Mouse (Mus musculus) hindbrain, embryonic 11.5 days (tissue): ENCODE results near the gene Rac1. TPM values are rescaled to one million over a fixed set of nuclear protein-coding genes. Genes with fewer than 3 reads are reported as not detected.

ENCODE experiments used
- ATAC-seq: fragments of 200-750 bp; cut with Nextera tagmentation; 2 replicates; pipeline ENCODE4 v1.8.0; 2017; ENCODE audit warnings: mild to moderate bottlenecking, moderate TSS enrichment, moderate library complexity; ENCODE audit not compliant: low FRiP score
- DNase-seq: peaks from one replicate; pipeline ENCODE4 v3.0.0-alpha.2; 2015; ENCODE audit warnings: low spot score
- H3K27ac ChIP-seq: fragments of 300-500 bp; sonication (generic); 2 replicates; pipeline ENCODE4 v1.5.1; 2014; ENCODE audit warnings: mild to moderate bottlenecking, low read depth, low read length
- H3K27me3 ChIP-seq: fragments of 300-500 bp; sonication (generic); 2 replicates; pipeline ENCODE4 v1.6.1; 2014; ENCODE audit warnings: mild to moderate bottlenecking, low read length, moderate library complexity, mixed read lengths; ENCODE audit not compliant: control insufficient read depth, insufficient read depth
- H3K36me3 ChIP-seq: fragments of 300-500 bp; sonication (generic); 2 replicates; pipeline ENCODE4 v1.6.1; 2014; ENCODE audit warnings: mild to moderate bottlenecking, low read length, moderate library complexity, mixed read lengths; ENCODE audit not compliant: control insufficient read depth, insufficient read depth
- H3K4me1 ChIP-seq: fragments of 300-500 bp; sonication (generic); replicated peaks from 2 replicates; pipeline ENCODE4 v1.6.1; 2014; ENCODE audit warnings: low read length, mixed read lengths; ENCODE audit not compliant: control insufficient read depth, insufficient read depth
- H3K4me2 ChIP-seq: fragments of 300-500 bp; sonication (generic); replicated peaks from 2 replicates; pipeline ENCODE4 v1.6.1; 2014; ENCODE audit warnings: mild to moderate bottlenecking, low read depth, low read length
- H3K4me3 ChIP-seq: fragments of 300-500 bp; sonication (generic); 2 replicates; pipeline ENCODE4 v1.5.1; 2014; ENCODE audit warnings: low read depth, low read length
- H3K9ac ChIP-seq: fragments of 300-500 bp; sonication (generic); 2 replicates; pipeline ENCODE4 v1.6.1; 2014; ENCODE audit warnings: low read depth, low read length
- H3K9me3 ChIP-seq: fragments of 300-500 bp; sonication (generic); 2 replicates; pipeline ENCODE4 v1.6.1; 2016; ENCODE audit warnings: low read length; ENCODE audit not compliant: control insufficient read depth
- WGBS: fragments of 180-500 bp; shearing (Covaris S2); extraction: QIAGEN DNeasy Blood & Tissue Kit; methylation state at CpG from one replicate; pipeline ENCODE4 v1.1.7; 2014; 5-methylcytosine and 5-hydroxymethylcytosine counted together
- polyA plus RNA-seq: library from polyadenylated mRNA; unstranded; fragments of >200 nt; fragmentation: Nextera tagmentation; extraction: Ambion mirVana; gene quantifications from 2 replicates; pipeline ENCODE4 v1.2.1, GENCODE M21; 2014

Gene Rac1
- polyA plus RNA-seq, 1 experiment from 2014 or later, result 471 TPM

DNA sequence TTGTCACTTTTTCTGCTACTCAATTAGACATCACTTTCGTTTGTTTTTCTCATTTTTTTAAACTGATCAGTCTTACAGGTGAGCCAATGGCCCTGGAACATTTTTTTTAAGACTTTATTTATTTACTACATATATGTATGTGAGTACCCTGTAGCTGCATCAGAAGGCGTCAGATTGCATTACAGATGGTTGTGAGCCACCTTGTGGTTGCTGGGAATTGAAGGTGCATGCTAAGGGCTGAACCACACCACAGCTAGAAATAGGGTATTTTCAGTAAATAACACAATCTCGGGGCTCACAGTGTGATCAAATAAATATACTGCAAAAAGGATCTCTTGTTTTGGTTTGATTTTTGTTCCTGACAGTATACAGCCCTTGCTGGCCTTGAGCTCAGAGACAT lies 30.4 kb downstream of the Rac1 start:
- ATAC-seq (no peak), DNase-seq (no peak)
- no peaks in the 10 kb centered on the region for H3K27me3 ChIP-seq
- H3K4me1 ChIP-seq, result no peaks in the 10 kb centered on the region
- no peak overlapping the region for H3K9ac ChIP-seq
- 86% methylated on average over 3 of the region's 3 CpGs for WGBS
- H3K9me3 ChIP-seq, result no peaks in the 10 kb centered on the region
- no peak overlapping the region for H3K4me3 ChIP-seq
- 0 out of 2 replicates have a peak, but pooled peaks cover 3% of the 10 kb centered on the region for H3K36me3 ChIP-seq
- no peak overlapping the region for H3K27ac ChIP-seq
- H3K4me2 ChIP-seq, result no peak overlapping the region

- no peak for DNase-seq
- Histone ChIP-seq H3K27me3 (no peaks in the 10 kb centered on the region), H3K9me3 (no peaks in the 10 kb centered on the region), H3K4me2 (no peak overlapping the region), H3K27ac (no peak overlapping the region), H3K4me3 (no peak overlapping the region), H3K9ac (no peak overlapping the region), H3K36me3 (no peaks in the 10 kb centered on the region), H3K4me1 (no peaks in the 10 kb centered on the region)
- 91% methylated on average over 6 of the region's 6 CpGs for WGBS
- ATAC-seq, result no peak
These were observed 32.1 kb downstream of the Rac1 start for GRCm38 (mm10) chr5:143495708-143496107.

DNA sequence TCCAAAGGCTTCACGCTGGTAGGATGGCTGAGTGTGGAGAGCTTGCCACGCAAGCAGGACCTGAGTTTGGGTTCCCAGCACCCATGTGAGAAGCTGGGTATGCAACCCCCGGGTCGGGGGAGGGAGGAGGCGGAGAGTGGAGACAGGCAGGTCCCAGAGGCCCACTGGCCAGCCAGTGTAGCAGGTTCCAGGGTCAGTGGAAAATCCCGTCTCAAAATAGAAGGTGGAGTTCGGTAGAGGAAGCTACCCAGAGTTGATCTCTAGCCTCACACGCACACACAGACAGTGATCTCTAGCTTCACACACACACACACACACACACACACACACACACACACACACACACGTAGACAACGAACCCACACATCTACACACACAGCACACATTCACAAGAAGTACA lies 34.7 kb downstream of the Rac1 start:
- Histone ChIP-seq H3K36me3 (no peaks in the 10 kb centered on the region), H3K27ac (no peak overlapping the region), H3K4me3 (no peak overlapping the region), H3K4me1 (no peaks in the 10 kb centered on the region), H3K27me3 (no peaks in the 10 kb centered on the region), H3K9ac (no peak overlapping the region), H3K9me3 (no peaks in the 10 kb centered on the region), H3K4me2 (no peak overlapping the region)
- no peak for DNase-seq
- 96% methylated on average over 10 of the region's 10 CpGs for WGBS
- ATAC-seq, result no peak

DNA sequence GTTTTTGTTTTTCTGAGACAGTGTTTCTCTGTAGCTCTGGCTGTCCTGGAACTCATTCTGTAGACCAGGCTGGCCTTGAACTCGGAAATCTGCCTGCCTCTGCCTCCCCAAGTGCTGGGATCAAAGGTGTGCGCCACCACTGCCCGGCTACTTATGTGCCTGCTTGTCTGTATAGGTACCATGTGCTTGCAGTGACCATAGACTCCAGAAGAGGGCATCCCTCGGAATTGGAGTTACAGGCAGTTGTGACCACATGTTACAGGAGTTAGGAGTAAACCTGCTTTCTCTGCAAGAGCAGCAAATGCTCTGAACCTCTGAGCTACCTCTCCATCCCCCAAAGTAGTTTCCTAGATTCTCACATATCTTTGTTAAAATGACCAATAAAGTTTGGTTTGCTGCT lies 36.1 kb downstream of the Rac1 start:
- no peak overlapping the region for H3K27ac ChIP-seq
- H3K27me3 ChIP-seq, result no peaks in the 10 kb centered on the region
- no peak overlapping the region for H3K4me2 ChIP-seq
- H3K9ac ChIP-seq, result no peak overlapping the region
- no peaks in the 10 kb centered on the region for H3K36me3 ChIP-seq
- no peak overlapping the region for H3K4me3 ChIP-seq
- no peak for ATAC-seq
- no peaks in the 10 kb centered on the region for H3K9me3 ChIP-seq
- 85% methylated on average over 4 of the region's 4 CpGs for WGBS
- DNase-seq, result no peak
- H3K4me1 ChIP-seq, result no peaks in the 10 kb centered on the region

GRCm38 (mm10) chr5:143489749-143490342 lies 38.0 kb downstream of the Rac1 start:
- Histone ChIP-seq H3K36me3 (no peaks in the 10 kb centered on the region), H3K4me2 (no peak overlapping the region), H3K9me3 (no peaks in the 10 kb centered on the region), H3K9ac (no peak overlapping the region), H3K27me3 (no peaks in the 10 kb centered on the region), H3K4me3 (no peak overlapping the region), H3K4me1 (no peaks in the 10 kb centered on the region), H3K27ac (no peak overlapping the region)
- ATAC-seq (no peak), DNase-seq (no peak)
- 90% methylated on average over 14 of the region's 14 CpGs for WGBS

- Histone ChIP-seq H3K4me3 (no peak overlapping the region), H3K9me3 (no peaks in the 10 kb centered on the region), H3K27me3 (no peaks in the 10 kb centered on the region), H3K4me1 (no peaks in the 10 kb centered on the region), H3K27ac (no peak overlapping the region), H3K36me3 (no peaks in the 10 kb centered on the region), H3K9ac (no peak overlapping the region), H3K4me2 (no peak overlapping the region)
- DNase-seq, result no peak
- ATAC-seq, result no peak
- 90% methylated on average over 5 of the region's 5 CpGs for WGBS
These were observed 39.8 kb downstream of the Rac1 start for GRCm38 (mm10) chr5:143487998-143488397.

DNA sequence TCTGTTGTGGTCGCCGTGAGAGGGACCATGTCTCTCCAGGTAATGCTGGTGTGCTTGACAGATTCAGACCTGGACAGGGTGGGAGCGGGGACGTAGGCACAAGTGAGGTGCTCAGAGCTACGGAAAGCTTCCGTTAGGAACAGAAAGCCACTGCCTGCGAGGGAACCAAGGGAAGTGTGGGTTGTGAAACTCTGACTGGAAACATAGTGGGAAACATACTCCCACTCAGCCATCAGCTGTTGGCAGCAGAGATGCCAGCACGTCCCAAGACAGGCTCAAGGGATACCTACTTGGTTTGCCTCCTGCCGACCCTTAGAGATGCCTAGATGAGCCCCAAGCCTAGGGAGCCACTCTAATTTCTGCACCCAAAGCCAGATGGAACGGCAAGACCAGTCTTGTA lies 40.6 kb downstream of the Rac1 start:
- H3K36me3 ChIP-seq, result no peaks in the 10 kb centered on the region
- 96% methylated on average over 10 of the region's 10 CpGs for WGBS
- H3K4me3 ChIP-seq, result no peak overlapping the region
- H3K9ac ChIP-seq, result no peak overlapping the region
- H3K4me2 ChIP-seq, result no peak overlapping the region
- no peaks in the 10 kb centered on the region for H3K4me1 ChIP-seq
- H3K9me3 ChIP-seq, result no peaks in the 10 kb centered on the region
- DNase-seq (no peak), ATAC-seq (no peak)
- no peaks in the 10 kb centered on the region for H3K27me3 ChIP-seq
- H3K27ac ChIP-seq, result no peak overlapping the region

DNA sequence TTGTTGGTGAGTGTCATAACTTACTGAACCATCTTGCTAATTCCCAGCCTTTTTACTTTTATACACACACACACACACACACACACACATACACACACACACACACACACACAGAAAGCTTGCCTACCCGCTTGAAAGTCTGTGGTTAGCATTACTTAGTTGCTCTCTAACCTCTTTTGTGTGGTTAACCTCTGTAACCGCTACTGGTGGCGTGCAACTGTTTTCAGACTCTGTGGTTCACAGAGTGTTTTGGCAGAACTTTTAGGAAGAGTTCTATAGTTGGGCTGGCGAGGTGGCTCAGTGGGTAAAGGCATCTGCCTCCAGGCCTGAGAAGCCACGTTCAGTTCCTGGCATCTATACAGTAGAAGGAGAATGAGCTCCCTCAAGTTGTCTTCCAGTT lies 42.9 kb downstream of the Rac1 start:
- Histone ChIP-seq H3K9me3 (no peaks in the 10 kb centered on the region), H3K4me1 (no peaks in the 10 kb centered on the region), H3K9ac (no peak overlapping the region), H3K4me2 (no peak overlapping the region), H3K4me3 (no peak overlapping the region), H3K27me3 (no peaks in the 10 kb centered on the region), H3K27ac (no peak overlapping the region), H3K36me3 (no peaks in the 10 kb centered on the region)
- ATAC-seq (no peak), DNase-seq (no peak)
- 88% methylated on average over 5 of the region's 5 CpGs for WGBS

GRCm38 (mm10) chr5:143477901-143478300 lies 49.9 kb downstream of the Rac1 start:
- Histone ChIP-seq H3K4me2 (no peak overlapping the region), H3K36me3 (no peaks in the 10 kb centered on the region), H3K4me1 (no peaks in the 10 kb centered on the region), H3K4me3 (no peak overlapping the region), H3K9ac (no peak overlapping the region), H3K27me3 (no peaks in the 10 kb centered on the region), H3K27ac (no peak overlapping the region), H3K9me3 (no peaks in the 10 kb centered on the region)
- WGBS, result 98% methylated on average over 3 of the region's 3 CpGs
- no peak for ATAC-seq
- no peak for DNase-seq
